Mouse (Mus musculus): ENCODE data around the gene Sumf2. TPM values are rescaled to one million over a fixed set of nuclear protein-coding genes. Genes with fewer than 3 reads are reported as not detected.

Gene Sumf2
- total RNA-seq, 1 experiment from 2014 or later, result 58.2 TPM

- DNase-seq, result peak; percentile 94
Measured at GRCm38 (mm10) chr5:129908242-129908965, 61.6 kb downstream of the Sumf2 start, which contains the start of gene Nupr1l. Gene Nupr1l (plus strand): TSS chr5:129908540.

GRCm38 (mm10) chr5:129909147-129909546, 62.4 kb downstream of the Sumf2 start:
- no peak for DNase-seq

GRCm38 (mm10) chr5:129909591-129909990, 62.8 kb downstream of the Sumf2 start:
- DNase-seq, result no peak

Other genes with a start within 250 kb of the Sumf2 start
- 4.2 and 5.2 TPM in 2 replicates for gene Zfp11, start 176.9 kb upstream of the Sumf2 start, total RNA-seq (2021)
- gene Sept14, start 138.5 kb upstream of the Sumf2 start, total RNA-seq (2021), result not detected in 2 replicates
- gene Mrps17, start 131.5 kb upstream of the Sumf2 start, total RNA-seq (2021), result 96.8 and 110 TPM in 2 replicates
- gene Nipsnap2, start 121.9 kb upstream of the Sumf2 start, total RNA-seq (2021), result 117 and 132 TPM in 2 replicates
- gene Psph, start 59.5 kb upstream of the Sumf2 start, total RNA-seq (2021), result 18.9 and 20.5 TPM in 2 replicates
- gene Chchd2, start 40.5 kb downstream of the Sumf2 start, total RNA-seq (2021), result 798 and 898 TPM in 2 replicates
- gene Zbed5, start 48.7 kb downstream of the Sumf2 start, total RNA-seq (2021), result 1.8 and 2.1 TPM in 2 replicates
- gene Phkg1, start 51.6 kb downstream of the Sumf2 start, total RNA-seq (2021), result 3.1 and 3.2 TPM in 2 replicates
- 1.9 and 6.0 TPM in 2 replicates for gene Nupr1l, start 61.6 kb downstream of the Sumf2 start, total RNA-seq (2021)
- gene Vkorc1l1, start 95.0 kb downstream of the Sumf2 start, total RNA-seq (2021), result 27.7 and 30.8 TPM in 2 replicates
- 55.0 and 62.3 TPM in 2 replicates for gene Gusb, start 156.1 kb downstream of the Sumf2 start, total RNA-seq (2021)
- gene Asl, start 182.3 kb downstream of the Sumf2 start, total RNA-seq (2021), result 116 and 167 TPM in 2 replicates
- gene Crcp, start 182.3 kb downstream of the Sumf2 start, total RNA-seq (2021), result 43.9 and 48.0 TPM in 2 replicates
- gene Tpst1, start 226.3 kb downstream of the Sumf2 start, total RNA-seq (2021), result 48.5 and 55.1 TPM in 2 replicates

Data from adrenal gland, postnatal 25 days (tissue).